Mouse (Mus musculus): ENCODE results near the gene Nln. TPM values are rescaled to one million over a fixed set of nuclear protein-coding genes. Genes with fewer than 3 reads are reported as not detected.

The Nln gene
- total and polyA plus RNA-seq, 3 experiments, result 38.5 to 76.5 (median 51.2) TPM

GRCm38 (mm10) chr13:104025710-104025995 is 83.8 kb downstream of the Nln start:
- no peak overlapping the region for H3K27ac ChIP-seq (ENCODE audit: insufficient read depth, low read depth)
- in situ Hi-C loops (cut with MboI; ENCODE audit: low pct_ligation_motif_present, low pct_unique_long_range_greater_than_20kb, low sequenced_read_pairs) (no loop called here), dilution Hi-C loops (cut with MboI; ENCODE audit: extremely low pct_ligation_motif_present, extremely low pct_unique_long_range_greater_than_20kb, low sequenced_read_pairs) (no loop called here)
- H3K27me3 ChIP-seq (replicated peaks), result no peaks in the 10 kb centered on the region
- H3K79me2 ChIP-seq (replicated peaks; ENCODE audit: control insufficient read depth, extremely low read depth, insufficient read depth, poor library complexity, severe bottlenecking), result no peaks in the 10 kb centered on the region
- H3K9me3 ChIP-seq (replicated peaks; ENCODE audit: low read length), result peaks cover 4% of the 10 kb centered on the region
- H3K4me1 ChIP-seq (ENCODE audit: control insufficient read depth in 1 of 2, insufficient read depth in 2 of 2), result peaks cover 3 to 19% of the 10 kb centered on the region in 2 experiments; a peak in 2 of 4 replicates
- no peak for DNase-seq (ENCODE audit: extremely low read depth)
- H3K4me3 ChIP-seq (replicated peaks in 1 of 3; ENCODE audit: low read depth in 2 of 3, low read length in 2 of 3, poor library complexity in 1 of 3), result no peak overlapping the region
- no peak for TF ChIP-seq POLR2AphosphoS2 (IDR thresholded peaks at IDR 0.05; ENCODE audit: low read depth, low read length)
- no peak for TF ChIP-seq RAD21 (IDR thresholded peaks at IDR 0.05; ENCODE audit: low read depth, low read length)
- no peak for TF ChIP-seq NRF1 (IDR thresholded peaks at IDR 0.05; ENCODE audit: low read depth, low read length)
- no peak for TF ChIP-seq TBP (conservative IDR thresholded peaks at IDR 0.05; ENCODE audit: low read depth, low read length)
- no peak for TF ChIP-seq USF1 (IDR thresholded peaks at IDR 0.05; ENCODE audit: low read depth, low read length)
- TF ChIP-seq CHD2 (IDR thresholded peaks at IDR 0.05; ENCODE audit: low read length), result no peak
- TF ChIP-seq EP300 (IDR thresholded peaks at IDR 0.05; ENCODE audit: low read length), result no peak
- no peak for TF ChIP-seq ZC3H11A (IDR thresholded peaks at IDR 0.05; ENCODE audit: low read depth, low read length)
- TF ChIP-seq E2F4 (IDR thresholded peaks at IDR 0.05; ENCODE audit: insufficient replicate concordance, low read depth, low read length), result no peak
- TF ChIP-seq MYC (IDR thresholded peaks at IDR 0.05; ENCODE audit: low read depth, low read length), result no peak
- TF ChIP-seq TCF12 (IDR thresholded peaks at IDR 0.05; ENCODE audit: low read depth, low read length), result no peak
- no peak for TF ChIP-seq SMC3 (IDR thresholded peaks at IDR 0.05; ENCODE audit: low read depth, low read length)
- TF ChIP-seq UBTF (IDR thresholded peaks at IDR 0.05; ENCODE audit: low read depth, low read length), result no peak
- TF ChIP-seq GABPA (IDR thresholded peaks at IDR 0.05; ENCODE audit: insufficient replicate concordance, low read depth, low read length), result no peak
- no peak for TF ChIP-seq JUN (IDR thresholded peaks at IDR 0.05; ENCODE audit: insufficient read depth, low read depth, low read length)
- TF ChIP-seq ELF1 (IDR thresholded peaks at IDR 0.05; ENCODE audit: low read depth, low read length), result no peak
- TF ChIP-seq CTCF (conservative IDR thresholded peaks at IDR 0.05 in 1 of 2, IDR thresholded peaks at IDR 0.05 in 1 of 2; ENCODE audit: low read depth in 2 of 2, low read length in 2 of 2), result no peak
- TF ChIP-seq ZKSCAN1 (IDR thresholded peaks at IDR 0.05; ENCODE audit: borderline replicate concordance, low read depth, low read length), result no peak
- no peak for TF ChIP-seq ZMIZ1 (IDR thresholded peaks at IDR 0.05; ENCODE audit: low read depth, low read length)
- TF ChIP-seq CHD1 (IDR thresholded peaks at IDR 0.05; ENCODE audit: low read depth, low read length), result no peak
- no peak overlapping the region for H3K4me2 ChIP-seq (ENCODE audit: insufficient read depth, low read depth, poor library complexity, severe bottlenecking)
- H3K36me3 ChIP-seq (replicated peaks in 1 of 2; ENCODE audit: control insufficient read depth in 1 of 2, insufficient read depth in 1 of 2, low read length in 1 of 2), result peaks cover 11 to 78% of the 10 kb centered on the region in 2 experiments
- no peak overlapping the region for H3K9ac ChIP-seq (ENCODE audit: insufficient read depth, low read depth)

GRCm38 (mm10) chr13:104024856-104025709 is 84.3 kb downstream of the Nln start:
- no peak overlapping the region for H3K4me2 ChIP-seq (ENCODE audit: insufficient read depth, low read depth, poor library complexity, severe bottlenecking)
- no peak for DNase-seq (ENCODE audit: extremely low read depth)
- H3K4me3 ChIP-seq (replicated peaks in 1 of 3; ENCODE audit: low read depth in 2 of 3, low read length in 2 of 3, poor library complexity in 1 of 3), result no peak overlapping the region
- no peak overlapping the region for H3K27ac ChIP-seq (ENCODE audit: insufficient read depth, low read depth)
- H3K9me3 ChIP-seq (replicated peaks; ENCODE audit: low read length), result peaks cover 7% of the 10 kb centered on the region
- H3K36me3 ChIP-seq (replicated peaks in 1 of 2; ENCODE audit: control insufficient read depth in 1 of 2, insufficient read depth in 1 of 2, low read length in 1 of 2), result peaks cover 11 to 78% of the 10 kb centered on the region in 2 experiments
- in situ Hi-C loops (cut with MboI; ENCODE audit: low pct_ligation_motif_present, low pct_unique_long_range_greater_than_20kb, low sequenced_read_pairs), result no loop called here
- TF ChIP-seq POLR2AphosphoS2 (IDR thresholded peaks at IDR 0.05; ENCODE audit: low read depth, low read length), result no peak
- TF ChIP-seq USF1 (IDR thresholded peaks at IDR 0.05; ENCODE audit: low read depth, low read length), result no peak
- no peak for TF ChIP-seq EP300 (IDR thresholded peaks at IDR 0.05; ENCODE audit: low read length)
- TF ChIP-seq HCFC1 (IDR thresholded peaks at IDR 0.05; ENCODE audit: low read depth, low read length), result no peak
- TF ChIP-seq ELF1 (IDR thresholded peaks at IDR 0.05; ENCODE audit: low read depth, low read length), result no peak
- TF ChIP-seq MAZ (IDR thresholded peaks at IDR 0.05; ENCODE audit: low read depth, low read length), result no peak
- no peak for TF ChIP-seq NRF1 (IDR thresholded peaks at IDR 0.05; ENCODE audit: low read depth, low read length)
- dilution Hi-C loops (cut with MboI; ENCODE audit: extremely low pct_ligation_motif_present, extremely low pct_unique_long_range_greater_than_20kb, low sequenced_read_pairs), result no loop called here
- no peak overlapping the region for H3K9ac ChIP-seq (ENCODE audit: insufficient read depth, low read depth)
- H3K79me2 ChIP-seq (replicated peaks; ENCODE audit: control insufficient read depth, extremely low read depth, insufficient read depth, poor library complexity, severe bottlenecking), result no peaks in the 10 kb centered on the region
- H3K4me1 ChIP-seq (ENCODE audit: control insufficient read depth in 1 of 2, insufficient read depth in 2 of 2), result peaks cover 3 to 19% of the 10 kb centered on the region in 2 experiments; a peak in 2 of 4 replicates
- no peaks in the 10 kb centered on the region for H3K27me3 ChIP-seq (replicated peaks)

Measured in CH12.LX (cell line).